Mouse (Mus musculus) cerebellum, adult 2 months (tissue): Measurements from ENCODE around the gene Mipep.

Source experiments
- CTCF ChIP-seq: fragments of 200-500 bp; IDR thresholded peaks from 2 replicates; pipeline ENCODE4 v1.5.1; 2011; ENCODE audit warnings: low read depth, mild to moderate bottlenecking, control low read depth, low read length, moderate library complexity, borderline replicate concordance; ENCODE audit not compliant: insufficient read depth
- POLR2A ChIP-seq: fragments of 200-500 bp; IDR thresholded peaks from 2 replicates; pipeline ENCODE4 v1.6.1; 2011; ENCODE audit warnings: low read length, control low read depth, borderline replicate concordance; ENCODE audit not compliant: insufficient read depth

GRCm38 (mm10) chr14:60804978-60805377 lies 20.6 kb downstream of the Mipep start:
- no peak for TF ChIP-seq CTCF
- TF ChIP-seq POLR2A = no peak
